Mouse (Mus musculus) embryonic facial prominence, embryonic 10.5 days (tissue): ENCODE data around the gene Gm21119. TPM values are rescaled to one million over a fixed set of nuclear protein-coding genes. Genes with fewer than 3 reads are reported as not detected.
"Not testable (repeated sequence)": the region's sequence is repeated elsewhere in the genome, so short reads cannot be mapped to it uniquely, and the experiment has no call there.

Source experiments
- DNase-seq: peaks from one replicate; pipeline ENCODE4 v3.0.0-alpha.2; 2017; ENCODE audit warnings: low spot score
- H3K27ac ChIP-seq: fragments of 300-500 bp; sonication (generic); replicated peaks from 2 replicates; pipeline ENCODE4 v1.5.1; 2016; ENCODE audit warnings: mild to moderate bottlenecking
- H3K27me3 ChIP-seq: fragments of 300-500 bp; sonication (generic); replicated peaks from 2 replicates; pipeline ENCODE4 v1.6.1; 2016; ENCODE audit warnings: low read depth, mild to moderate bottlenecking; ENCODE audit not compliant: poor library complexity, severe bottlenecking
- H3K36me3 ChIP-seq: fragments of 300-500 bp; sonication (generic); replicated peaks from 2 replicates; pipeline ENCODE4 v1.6.1; 2016; ENCODE audit warnings: mild to moderate bottlenecking, moderate library complexity
- H3K4me1 ChIP-seq: fragments of 300-500 bp; sonication (generic); 2 replicates; pipeline ENCODE4 v1.6.1; 2016
- H3K4me3 ChIP-seq: fragments of 300-500 bp; sonication (generic); 2 replicates; pipeline ENCODE4 v1.5.1; 2016; ENCODE audit warnings: mild to moderate bottlenecking, moderate library complexity
- H3K9me3 ChIP-seq: fragments of 300-500 bp; sonication (generic); 2 replicates; pipeline ENCODE4 v1.6.1; 2016; ENCODE audit warnings: mild to moderate bottlenecking
- WGBS: fragments of 180-500 bp; shearing (Covaris S2); methylation state at CpG from one replicate; pipeline ENCODE4 v1.1.7; 2016; 5-methylcytosine and 5-hydroxymethylcytosine counted together
- polyA plus RNA-seq: library from polyadenylated mRNA; unstranded; fragments of >200 nt; fragmentation: Nextera tagmentation; extraction: Ambion mirVana; gene quantifications from 2 replicates; pipeline ENCODE4 v1.2.1, GENCODE M21; 2016

Gene Gm21119
- polyA plus RNA-seq, result 0.12 TPM in 1 of 2 replicates, not detected in the other

GRCm38 (mm10) chr8:20614619-20615018, at the start of gene Gm21119:
Gene Gm21119 (plus strand): TSS chr8:20614919.
- no CpG with 5 or more reads among the region's 2 CpGs for whole genome bisulfite sequencing
- H3K27ac ChIP-seq, H3K36me3 ChIP-seq, H3K4me3 ChIP-seq, DNase-seq, H3K27me3 ChIP-seq, H3K4me1 ChIP-seq, H3K9me3 ChIP-seq: not testable (repeated sequence)

DNA sequence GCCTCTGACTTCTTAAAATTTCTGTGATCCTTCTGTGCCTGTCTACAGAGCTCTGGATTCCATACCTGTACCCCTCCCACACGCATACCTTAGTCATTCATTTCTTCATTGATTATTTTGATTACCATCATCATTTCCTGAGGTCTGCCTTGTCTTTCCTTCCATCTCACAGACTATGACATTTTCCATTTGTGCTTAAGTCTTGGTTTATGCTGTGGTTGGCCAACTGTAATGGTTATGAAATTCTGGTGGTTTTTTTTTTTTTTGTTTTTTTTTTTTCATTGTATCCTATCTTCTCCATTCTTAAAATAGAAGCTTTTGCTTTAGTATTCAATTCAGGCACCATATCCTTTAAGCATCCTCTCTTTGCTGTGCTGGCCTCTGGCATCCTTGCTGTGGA, 48.0 kb upstream of the Gm21119 start:
- H3K27me3 ChIP-seq, DNase-seq, H3K27ac ChIP-seq, H3K4me1 ChIP-seq, H3K4me3 ChIP-seq, H3K9me3 ChIP-seq, H3K36me3 ChIP-seq: not testable (repeated sequence)
- 100% methylated on average over 1 of the region's 1 CpGs for WGBS

DNA sequence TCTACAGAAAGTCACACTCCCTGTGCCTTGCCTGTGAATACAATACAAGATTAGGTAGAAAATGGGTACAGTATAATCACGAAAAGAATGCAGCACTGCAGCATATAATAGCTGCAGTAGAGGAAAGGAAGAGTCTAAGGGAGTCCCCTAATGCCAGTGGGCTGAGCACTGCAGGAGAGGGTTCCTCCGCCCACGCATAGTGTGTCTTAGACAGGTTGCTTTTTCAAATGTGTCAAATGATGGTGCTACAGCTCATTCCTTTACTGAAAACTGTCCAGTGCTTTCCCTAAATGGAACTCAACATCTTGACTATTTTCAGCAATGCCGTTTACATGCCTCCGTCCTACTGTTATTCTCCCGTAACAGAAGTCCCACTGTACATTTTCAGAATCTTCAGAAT, 33.6 kb upstream of the Gm21119 start:
- H3K9me3 ChIP-seq, H3K27ac ChIP-seq, H3K4me3 ChIP-seq, H3K36me3 ChIP-seq, H3K4me1 ChIP-seq, H3K27me3 ChIP-seq: not testable (repeated sequence)
- peak; percentile 6 for DNase-seq
- 94% methylated on average over 5 of the region's 6 CpGs for WGBS

GRCm38 (mm10) chr8:20582772-20583171, 31.9 kb upstream of the Gm21119 start:
- H3K27me3 ChIP-seq, H3K27ac ChIP-seq, H3K36me3 ChIP-seq, DNase-seq, H3K4me3 ChIP-seq, H3K9me3 ChIP-seq, H3K4me1 ChIP-seq: not testable (repeated sequence)
- 78% methylated on average over 4 of the region's 6 CpGs for WGBS

GRCm38 (mm10) chr8:20588268-20589177, 26.2 kb upstream of the Gm21119 start:
- DNase-seq, result peak; percentile 8
- WGBS, result 24% methylated on average over 10 of the region's 12 CpGs

GRCm38 (mm10) chr8:20589178-20589539, 25.6 kb upstream of the Gm21119 start:
- H3K4me3 ChIP-seq, DNase-seq, H3K36me3 ChIP-seq, H3K27me3 ChIP-seq, H3K27ac ChIP-seq, H3K4me1 ChIP-seq, H3K9me3 ChIP-seq: not testable (repeated sequence)
- whole genome bisulfite sequencing, result 90% methylated on average over 2 of the region's 4 CpGs

More at GRCm38 (mm10) chr8:20588268-20589177, 26.2 kb upstream of the Gm21119 start:
- not testable (repeated sequence) for H3K27ac ChIP-seq, H3K4me1 ChIP-seq, H3K36me3 ChIP-seq, H3K9me3 ChIP-seq, H3K27me3 ChIP-seq, H3K4me3 ChIP-seq

DNA sequence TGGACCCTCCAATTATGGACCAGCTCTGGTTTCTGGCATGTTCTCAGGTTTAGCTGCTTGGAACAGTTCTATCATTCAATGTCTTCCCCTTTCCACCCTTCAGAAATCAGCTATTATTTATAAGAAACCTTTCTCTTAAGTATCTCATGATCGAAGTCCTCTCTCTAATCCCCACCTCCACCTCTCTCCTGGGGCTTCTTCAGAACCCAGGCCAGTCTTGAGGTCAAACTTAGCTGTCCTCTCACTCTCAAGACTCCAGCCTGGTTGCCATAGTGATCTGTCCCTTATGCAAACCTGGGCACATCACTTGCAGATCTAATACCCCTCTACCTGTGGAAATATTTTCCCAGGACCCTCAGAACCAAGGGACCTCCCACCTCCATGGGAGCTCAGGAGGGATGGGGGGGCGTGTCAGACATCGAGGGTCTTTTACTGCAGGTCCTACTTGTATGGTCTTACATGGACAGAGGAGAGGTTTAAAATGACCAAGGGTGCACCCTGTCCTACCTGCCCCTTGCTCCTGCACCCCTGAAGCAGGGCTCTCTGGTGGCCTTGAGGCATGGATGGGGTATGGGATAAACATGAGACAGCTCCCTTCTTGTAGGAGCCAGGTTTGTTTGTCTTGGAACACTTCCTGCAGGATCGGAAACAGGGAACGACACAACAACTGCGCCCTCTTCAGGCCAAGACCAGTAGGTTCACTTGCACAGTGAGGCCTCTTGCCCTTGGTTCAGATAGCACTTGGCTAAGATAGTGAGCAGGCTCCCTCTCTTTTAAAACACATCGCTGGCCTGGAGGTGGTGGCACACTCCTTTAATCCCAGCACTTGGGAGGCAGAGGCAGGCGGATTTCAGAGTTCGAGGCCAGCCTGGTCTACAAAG, 24.4 kb upstream of the Gm21119 start:
- H3K36me3 ChIP-seq, H3K9me3 ChIP-seq, DNase-seq, H3K27me3 ChIP-seq, H3K27ac ChIP-seq, H3K4me1 ChIP-seq, H3K4me3 ChIP-seq: not testable (repeated sequence)
- WGBS, result 67% methylated on average over 4 of the region's 9 CpGs

GRCm38 (mm10) chr8:20591002-20591401, 23.7 kb upstream of the Gm21119 start:
- H3K4me3 ChIP-seq, H3K9me3 ChIP-seq, H3K36me3 ChIP-seq, H3K27me3 ChIP-seq, H3K4me1 ChIP-seq, H3K27ac ChIP-seq, DNase-seq: not testable (repeated sequence)
- 83% methylated on average over 5 of the region's 8 CpGs for WGBS

GRCm38 (mm10) chr8:20592732-20593272, 21.9 kb upstream of the Gm21119 start:
- not testable (repeated sequence) for H3K9me3 ChIP-seq, H3K36me3 ChIP-seq, H3K27me3 ChIP-seq, H3K4me3 ChIP-seq, DNase-seq, H3K27ac ChIP-seq, H3K4me1 ChIP-seq
- WGBS, result 42% methylated on average over 1 of the region's 5 CpGs

DNA sequence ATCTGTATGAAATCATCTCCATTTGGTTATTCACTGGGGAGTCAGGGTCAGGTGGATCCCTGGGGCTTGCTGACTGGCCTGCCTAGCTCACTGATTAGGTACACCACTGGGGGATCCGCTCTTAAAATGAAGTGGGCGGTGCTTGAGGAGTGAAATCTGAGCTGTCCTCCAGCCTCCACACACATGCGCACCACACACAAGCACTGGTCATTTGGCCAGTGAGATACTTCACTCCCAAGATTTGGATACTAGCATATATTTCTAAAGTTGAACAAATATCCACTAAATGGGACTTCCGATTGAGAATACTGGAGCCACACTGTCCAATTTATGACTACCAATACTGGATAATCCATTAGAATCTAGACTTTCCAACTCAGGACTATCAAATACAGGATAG, 20.9 kb upstream of the Gm21119 start:
- not testable (repeated sequence) for H3K27ac ChIP-seq, H3K36me3 ChIP-seq, H3K9me3 ChIP-seq, H3K27me3 ChIP-seq, DNase-seq, H3K4me1 ChIP-seq, H3K4me3 ChIP-seq
- WGBS, result no CpG with 5 or more reads among the region's 4 CpGs

DNA sequence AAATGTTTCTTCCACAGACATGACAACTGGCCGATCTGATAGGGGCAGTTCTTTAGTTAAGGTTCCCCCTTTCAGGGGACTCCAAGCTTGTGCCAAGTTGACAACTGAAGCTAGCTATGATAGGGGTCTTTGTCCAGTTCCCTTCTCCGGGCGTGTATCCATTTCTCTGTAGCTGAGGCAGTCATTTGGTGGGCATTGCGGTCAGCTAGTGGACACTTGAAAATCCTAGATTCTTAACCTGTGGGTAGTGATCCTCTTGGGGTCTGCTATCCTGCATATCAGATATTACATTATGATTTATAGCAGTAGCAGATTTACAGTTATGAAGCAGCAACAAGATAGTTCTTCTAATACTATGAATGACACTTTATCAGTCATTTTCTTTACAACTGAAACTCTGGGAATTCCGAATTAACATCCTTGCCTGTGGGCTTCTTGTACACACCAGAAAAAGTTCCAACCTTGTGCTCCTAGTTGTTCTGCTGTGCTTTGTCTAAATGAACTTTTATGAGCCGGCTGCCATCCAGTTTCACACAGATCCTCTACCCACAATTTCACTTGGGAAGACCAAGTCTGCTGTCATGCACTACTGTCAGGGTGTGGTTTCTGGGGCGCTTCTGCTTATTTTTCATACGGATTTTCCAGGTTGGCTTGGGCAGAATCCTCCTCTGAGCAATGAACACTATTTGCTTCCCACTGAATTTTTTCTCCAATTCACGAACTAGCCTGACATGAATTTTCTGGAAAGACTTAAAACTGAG, 18.5 kb upstream of the Gm21119 start:
- not testable (repeated sequence) for H3K36me3 ChIP-seq, H3K4me3 ChIP-seq, H3K27ac ChIP-seq, H3K27me3 ChIP-seq, H3K9me3 ChIP-seq, DNase-seq, H3K4me1 ChIP-seq
- 83% methylated on average over 6 of the region's 9 CpGs for WGBS
